ENCODE assay signal across 1 mouse cellular context in the genomic region with DNA sequence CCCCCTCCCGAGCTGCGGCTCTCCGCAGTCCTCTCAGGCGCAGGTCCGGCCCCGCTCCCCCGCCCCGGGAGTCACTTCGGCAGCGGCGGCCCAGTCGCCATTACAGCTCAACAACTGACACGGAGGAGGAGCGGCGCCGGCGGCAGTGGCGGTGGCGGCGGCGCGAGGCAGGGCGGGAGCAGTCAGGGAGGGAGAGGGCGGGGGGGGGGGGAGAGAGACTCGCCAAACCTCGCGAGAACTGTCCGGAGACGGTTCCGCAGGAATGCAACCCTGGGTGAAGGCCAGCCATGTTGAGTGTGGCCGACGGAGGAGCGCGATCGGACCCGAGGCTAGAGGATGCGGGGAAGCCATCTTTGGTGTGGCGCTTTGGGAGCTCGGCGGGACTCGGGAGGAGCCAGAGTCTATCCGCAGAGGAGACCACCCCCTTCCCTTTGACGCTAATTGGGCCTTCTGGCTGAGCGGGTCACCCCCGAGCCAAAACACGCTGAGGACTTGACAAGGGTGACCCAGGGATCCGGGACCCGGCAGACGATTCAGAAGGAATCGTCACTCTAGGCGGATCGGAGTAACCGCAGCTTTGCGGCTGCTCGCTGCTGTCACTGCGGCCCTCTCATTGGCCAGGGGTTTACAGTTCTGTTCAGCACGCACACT.
TF ChIP-seq lines count a peak whose summit lies in the region.

A gene (minus strand): TSS at position 188 of the 651 bp plus-strand sequence.

TF ChIP-seq in myocyte, 11 proteins besides CTCF, POLR2A, EP300 and RAD21 (continued from another document):
- no peak for TF ChIP-seq REST (IDR thresholded peaks at IDR 0.05; ENCODE audit: insufficient read depth, insufficient read length)
- no peak for TF ChIP-seq USF1 (IDR thresholded peaks at IDR 0.05; ENCODE audit: low read depth)
- TF ChIP-seq TCF12 (IDR thresholded peaks at IDR 0.05; ENCODE audit: insufficient read depth, poor library complexity, severe bottlenecking), result no peak
- peak in 1 of 3 experiments; percentile 16 for TF ChIP-seq MYOD1 (IDR thresholded peaks at IDR 0.05; ENCODE audit: control insufficient read depth in 1 of 3, insufficient read length in 2 of 3, low read depth in 2 of 3)
TF ChIP-seq in myocyte: peak in this region for 3.
